Mouse (Mus musculus) E14TG2a.4 (cell line): ENCODE results near the gene Foxc2.

Experiments
- CTCF ChIP-seq: conservative IDR thresholded peaks from 2 replicates; pipeline ENCODE4 v1.5.1; 2014; ENCODE audit warnings: low read length
- NANOG ChIP-seq: IDR thresholded peaks from 2 replicates; pipeline ENCODE4 v1.6.1; 2014; ENCODE audit warnings: borderline replicate concordance, low read length, mixed read lengths
- POU5F1 ChIP-seq: IDR thresholded peaks from 2 replicates; pipeline ENCODE4 v1.6.1; 2014; ENCODE audit warnings: low read length, borderline replicate concordance

DNA sequence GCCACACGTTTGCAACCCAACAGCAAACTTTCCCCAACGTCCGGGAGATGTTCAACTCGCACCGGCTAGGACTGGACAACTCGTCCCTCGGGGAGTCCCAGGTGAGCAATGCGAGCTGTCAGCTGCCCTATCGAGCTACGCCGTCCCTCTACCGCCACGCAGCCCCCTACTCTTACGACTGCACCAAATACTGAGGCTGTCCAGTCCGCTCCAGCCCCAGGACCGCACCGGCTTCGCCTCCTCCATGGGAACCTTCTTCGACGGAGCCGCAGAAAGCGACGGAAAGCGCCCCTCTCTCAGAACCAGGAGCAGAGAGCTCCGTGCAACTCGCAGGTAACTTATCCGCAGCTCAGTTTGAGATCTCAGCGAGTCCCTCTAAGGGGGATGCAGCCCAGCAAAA lies 1.9 kb downstream of the Foxc2 start:
- TF ChIP-seq CTCF, result no peak
- TF ChIP-seq NANOG, result no peak
- no peak for TF ChIP-seq POU5F1
